Mouse (Mus musculus): ENCODE results near the gene A930002H24Rik. TPM values are rescaled to one million over a fixed set of nuclear protein-coding genes. Genes with fewer than 3 reads are reported as not detected.

A930002H24Rik gene
- polyA plus RNA-seq, 1 experiment = not detected

GRCm38 (mm10) chr17:63839636-63840269 is 23.8 kb downstream of the A930002H24Rik start:
- no peak for TF ChIP-seq CTCF (IDR thresholded peaks at IDR 0.05; ENCODE audit: borderline replicate concordance, control insufficient read depth, extremely low read depth, insufficient read depth, low read length, poor library complexity)
- no peak for TF ChIP-seq POLR2A (IDR thresholded peaks at IDR 0.05; ENCODE audit: control insufficient read depth, extremely low read depth, insufficient read depth, low read length, poor library complexity)
- no peaks in the 10 kb centered on the region for H3K4me1 ChIP-seq (replicated peaks; ENCODE audit: control insufficient read depth, insufficient read depth, low read length)
- H3K27me3 ChIP-seq (ENCODE audit: control insufficient read depth, insufficient read depth, low read length) = no peaks in the 10 kb centered on the region
- H3K27ac ChIP-seq (ENCODE audit: control insufficient read depth, insufficient read depth, low read length) = no peak overlapping the region
- H3K36me3 ChIP-seq (ENCODE audit: control insufficient read depth, insufficient read depth, low read length) = no peaks in the 10 kb centered on the region
- no peak overlapping the region for H3K4me3 ChIP-seq (ENCODE audit: control insufficient read depth, insufficient read depth, low read length)
- 97% methylated on average over 3 of the region's 3 CpGs for WGBS
- no peak for DNase-seq

- no peak overlapping the region for H3K27ac ChIP-seq (ENCODE audit: control insufficient read depth, insufficient read depth, low read length)
- no peaks in the 10 kb centered on the region for H3K36me3 ChIP-seq (ENCODE audit: control insufficient read depth, insufficient read depth, low read length)
- H3K27me3 ChIP-seq (ENCODE audit: control insufficient read depth, insufficient read depth, low read length) = no peaks in the 10 kb centered on the region
- H3K4me3 ChIP-seq (ENCODE audit: control insufficient read depth, insufficient read depth, low read length) = no peak overlapping the region
- TF ChIP-seq POLR2A (IDR thresholded peaks at IDR 0.05; ENCODE audit: control insufficient read depth, extremely low read depth, insufficient read depth, low read length, poor library complexity) (no peak), CTCF (IDR thresholded peaks at IDR 0.05; ENCODE audit: borderline replicate concordance, control insufficient read depth, extremely low read depth, insufficient read depth, low read length, poor library complexity) (no peak)
- DNase-seq = no peak
- H3K4me1 ChIP-seq (replicated peaks; ENCODE audit: control insufficient read depth, insufficient read depth, low read length) = no peaks in the 10 kb centered on the region
- 97% methylated on average over 8 of the region's 8 CpGs for WGBS
Observed at GRCm38 (mm10) chr17:63838144-63838543, 25.4 kb downstream of the A930002H24Rik start.

- no peaks in the 10 kb centered on the region for H3K4me1 ChIP-seq (replicated peaks; ENCODE audit: control insufficient read depth, insufficient read depth, low read length)
- no peak for TF ChIP-seq CTCF (IDR thresholded peaks at IDR 0.05; ENCODE audit: borderline replicate concordance, control insufficient read depth, extremely low read depth, insufficient read depth, low read length, poor library complexity)
- TF ChIP-seq POLR2A (IDR thresholded peaks at IDR 0.05; ENCODE audit: control insufficient read depth, extremely low read depth, insufficient read depth, low read length, poor library complexity) = no peak
- no peak overlapping the region for H3K4me3 ChIP-seq (ENCODE audit: control insufficient read depth, insufficient read depth, low read length)
- no peak overlapping the region for H3K27ac ChIP-seq (ENCODE audit: control insufficient read depth, insufficient read depth, low read length)
- 92% methylated on average over 8 of the region's 8 CpGs for WGBS
- DNase-seq = no peak
- no peaks in the 10 kb centered on the region for H3K36me3 ChIP-seq (ENCODE audit: control insufficient read depth, insufficient read depth, low read length)
- no peaks in the 10 kb centered on the region for H3K27me3 ChIP-seq (ENCODE audit: control insufficient read depth, insufficient read depth, low read length)
Observed at GRCm38 (mm10) chr17:63836641-63837040, 26.9 kb downstream of the A930002H24Rik start.

GRCm38 (mm10) chr17:63836223-63836622 is 27.4 kb downstream of the A930002H24Rik start:
- H3K27ac ChIP-seq (ENCODE audit: control insufficient read depth, insufficient read depth, low read length) = no peak overlapping the region
- no peak overlapping the region for H3K4me3 ChIP-seq (ENCODE audit: control insufficient read depth, insufficient read depth, low read length)
- no peaks in the 10 kb centered on the region for H3K36me3 ChIP-seq (ENCODE audit: control insufficient read depth, insufficient read depth, low read length)
- no peak for TF ChIP-seq POLR2A (IDR thresholded peaks at IDR 0.05; ENCODE audit: control insufficient read depth, extremely low read depth, insufficient read depth, low read length, poor library complexity)
- TF ChIP-seq CTCF (IDR thresholded peaks at IDR 0.05; ENCODE audit: borderline replicate concordance, control insufficient read depth, extremely low read depth, insufficient read depth, low read length, poor library complexity) = no peak
- 96% methylated on average over 2 of the region's 2 CpGs for WGBS
- H3K27me3 ChIP-seq (ENCODE audit: control insufficient read depth, insufficient read depth, low read length) = no peaks in the 10 kb centered on the region
- no peak for DNase-seq
- no peaks in the 10 kb centered on the region for H3K4me1 ChIP-seq (replicated peaks; ENCODE audit: control insufficient read depth, insufficient read depth, low read length)

GRCm38 (mm10) chr17:63831550-63831949 is 32.0 kb downstream of the A930002H24Rik start:
- H3K4me3 ChIP-seq (ENCODE audit: control insufficient read depth, insufficient read depth, low read length) = no peak overlapping the region
- no peaks in the 10 kb centered on the region for H3K4me1 ChIP-seq (replicated peaks; ENCODE audit: control insufficient read depth, insufficient read depth, low read length)
- TF ChIP-seq POLR2A (IDR thresholded peaks at IDR 0.05; ENCODE audit: control insufficient read depth, extremely low read depth, insufficient read depth, low read length, poor library complexity) (no peak), CTCF (IDR thresholded peaks at IDR 0.05; ENCODE audit: borderline replicate concordance, control insufficient read depth, extremely low read depth, insufficient read depth, low read length, poor library complexity) (no peak)
- WGBS = 36% methylated on average over 4 of the region's 4 CpGs
- H3K27me3 ChIP-seq (ENCODE audit: control insufficient read depth, insufficient read depth, low read length) = no peaks in the 10 kb centered on the region
- H3K36me3 ChIP-seq (ENCODE audit: control insufficient read depth, insufficient read depth, low read length) = no peaks in the 10 kb centered on the region
- no peak overlapping the region for H3K27ac ChIP-seq (ENCODE audit: control insufficient read depth, insufficient read depth, low read length)
- DNase-seq = no peak

GRCm38 (mm10) chr17:63828561-63829332 is 34.8 kb downstream of the A930002H24Rik start:
- WGBS = 84% methylated on average over 5 of the region's 5 CpGs
- no peaks in the 10 kb centered on the region for H3K4me1 ChIP-seq (replicated peaks; ENCODE audit: control insufficient read depth, insufficient read depth, low read length)
- TF ChIP-seq POLR2A (IDR thresholded peaks at IDR 0.05; ENCODE audit: control insufficient read depth, extremely low read depth, insufficient read depth, low read length, poor library complexity) (no peak), CTCF (IDR thresholded peaks at IDR 0.05; ENCODE audit: borderline replicate concordance, control insufficient read depth, extremely low read depth, insufficient read depth, low read length, poor library complexity) (no peak)
- H3K36me3 ChIP-seq (ENCODE audit: control insufficient read depth, insufficient read depth, low read length) = no peaks in the 10 kb centered on the region
- H3K27ac ChIP-seq (ENCODE audit: control insufficient read depth, insufficient read depth, low read length) = no peak overlapping the region
- DNase-seq = no peak
- H3K27me3 ChIP-seq (ENCODE audit: control insufficient read depth, insufficient read depth, low read length) = no peaks in the 10 kb centered on the region
- H3K4me3 ChIP-seq (ENCODE audit: control insufficient read depth, insufficient read depth, low read length) = no peak overlapping the region

All from thymus, adult 2 months (tissue).